Mouse (Mus musculus) MEL (cell line): ENCODE results near the gene Ttc9.

Source experiments
- CHD2 ChIP-seq: IDR thresholded peaks from 2 replicates; pipeline ENCODE4 v1.6.1; 2011; ENCODE audit warnings: low read length, improper control_type of control experiment
- CTCF ChIP-seq, 3 experiments: IDR thresholded peaks in 2 of 3; conservative IDR thresholded peaks in 1 of 3; 2 replicates each; pipeline ENCODE4 v1.5.1; 2011 to 2012; ENCODE audit warnings: low read length in 3 of 3, low read depth in 2 of 3, mild to moderate bottlenecking in 2 of 3, improper control_type of control experiment in 1 of 3, inconsistent platforms in 1 of 3, mixed read lengths in 1 of 3, moderate library complexity in 1 of 3; ENCODE audit not compliant: control insufficient read depth in 1 of 3, insufficient read depth in 1 of 3, poor library complexity in 1 of 3, severe bottlenecking in 1 of 3
- HCFC1 ChIP-seq: IDR thresholded peaks from 2 replicates; pipeline ENCODE4 v1.6.1; 2012; ENCODE audit warnings: low read depth, mild to moderate bottlenecking, inconsistent platforms, low read length, improper control_type of control experiment, moderate library complexity
- MAX ChIP-seq: IDR thresholded peaks from 2 replicates; pipeline ENCODE4 v1.6.1; 2011; ENCODE audit warnings: low read length, improper control_type of control experiment
- MXI1 ChIP-seq: IDR thresholded peaks from 2 replicates; pipeline ENCODE4 v1.6.1; 2011; ENCODE audit warnings: mild to moderate bottlenecking, low read depth, low read length, improper control_type of control experiment
- MYC ChIP-seq: IDR thresholded peaks from 2 replicates; pipeline ENCODE4 v1.6.1; 2011; ENCODE audit warnings: low read depth, mild to moderate bottlenecking, low read length, improper control_type of control experiment, moderate library complexity
- POLR2A ChIP-seq, 2 experiments: IDR thresholded peaks; 2 replicates each; pipeline ENCODE4 v1.6.1; 2011 to 2012; ENCODE audit warnings: low read length in 2 of 2, mild to moderate bottlenecking in 2 of 2, control low read depth in 1 of 2, improper control_type of control experiment in 1 of 2, low read depth in 1 of 2, moderate library complexity in 1 of 2; ENCODE audit not compliant: control insufficient read depth in 1 of 2, insufficient read depth in 1 of 2, poor library complexity in 1 of 2
- POLR2AphosphoS2 ChIP-seq: IDR thresholded peaks from 2 replicates; pipeline ENCODE4 v1.6.1; 2011; ENCODE audit warnings: low read length, improper control_type of control experiment
- POLR2AphosphoS5 ChIP-seq: IDR thresholded peaks from 2 replicates; pipeline ENCODE4 v1.6.1; 2012; ENCODE audit warnings: low read depth, borderline replicate concordance, mild to moderate bottlenecking, inconsistent platforms, low read length, moderate library complexity, mixed read lengths
- SIN3A ChIP-seq: IDR thresholded peaks from 2 replicates; pipeline ENCODE4 v1.6.1; 2012; ENCODE audit warnings: low read length, improper control_type of control experiment, inconsistent platforms
- UBTF ChIP-seq: IDR thresholded peaks from 2 replicates; pipeline ENCODE4 v1.6.1; 2012; ENCODE audit warnings: low read depth, mild to moderate bottlenecking, inconsistent platforms, low read length, improper control_type of control experiment, moderate library complexity, borderline replicate concordance; ENCODE audit not compliant: insufficient read depth
- USF1 ChIP-seq: IDR thresholded peaks from 2 replicates; pipeline ENCODE4 v1.6.1; 2014; ENCODE audit warnings: low read depth, mild to moderate bottlenecking, inconsistent platforms, low read length, improper control_type of control experiment, moderate library complexity
- ZC3H11A ChIP-seq: IDR thresholded peaks from 2 replicates; pipeline ENCODE4 v1.6.1; 2012; ENCODE audit warnings: low read depth, mild to moderate bottlenecking, inconsistent platforms, low read length, improper control_type of control experiment
- ZNF384 ChIP-seq: IDR thresholded peaks from 2 replicates; pipeline ENCODE4 v1.6.1; 2012; ENCODE audit warnings: low read depth, mild to moderate bottlenecking, inconsistent platforms, low read length, improper control_type of control experiment

DNA sequence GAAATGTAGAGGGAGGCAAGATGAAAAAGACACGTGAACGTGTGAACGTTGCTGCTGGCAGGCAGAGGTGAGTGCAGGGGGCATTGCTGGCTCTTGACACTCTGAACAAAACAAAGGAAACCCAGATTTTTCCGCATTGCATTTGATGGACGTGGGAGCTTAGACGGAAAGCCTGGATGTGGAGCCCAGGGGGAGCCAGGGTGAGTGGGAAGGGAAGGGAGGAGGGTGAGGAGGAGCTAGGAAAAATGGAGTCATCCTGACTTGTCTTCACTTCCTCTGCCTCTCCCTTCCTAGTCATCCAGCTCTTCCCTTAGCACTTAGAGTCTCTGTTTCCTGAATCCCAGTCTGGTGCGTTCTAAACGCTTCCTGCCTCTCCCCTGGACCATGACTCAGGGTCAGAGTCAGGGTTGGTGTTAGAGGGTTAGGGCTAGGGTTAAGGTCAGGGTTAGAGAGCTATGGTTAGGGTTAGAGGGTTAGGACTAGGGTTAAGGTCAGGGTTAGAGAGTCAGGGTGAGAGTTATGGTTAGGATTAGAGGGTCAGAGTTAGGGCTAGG, 60.2 kb downstream of the Ttc9 start:
- TF ChIP-seq CTCF (IDR thresholded peaks at IDR 0.05 in 2 of 3, conservative IDR thresholded peaks at IDR 0.05 in 1 of 3; ENCODE audit: control insufficient read depth in 1 of 3, insufficient read depth in 1 of 3, low read depth in 2 of 3, low read length in 3 of 3, poor library complexity in 1 of 3, severe bottlenecking in 1 of 3) (no peak), MXI1 (no peak), HCFC1 (no peak), UBTF (no peak), POLR2A (IDR thresholded peaks at IDR 0.05; ENCODE audit: control insufficient read depth in 1 of 2, insufficient read depth in 1 of 2, low read depth in 1 of 2, low read length in 2 of 2, poor library complexity in 1 of 2) (no peak), POLR2AphosphoS2 (no peak), ZNF384 (no peak), MYC (no peak), ZC3H11A (no peak), MAX (no peak), SIN3A (no peak), USF1 (no peak), CHD2 (no peak), POLR2AphosphoS5 (no peak)
